Mouse (Mus musculus): ENCODE results near the gene Ctnna2.

Ctnna2 gene

GRCm38 (mm10) chr6:77421564-77422139 is 557.8 kb downstream of the Ctnna2 start:
- no peak for DNase-seq

- no peak for DNase-seq
Observed at GRCm38 (mm10) chr6:77416999-77417398, 562.5 kb downstream of the Ctnna2 start.

- DNase-seq, result no peak
Observed at GRCm38 (mm10) chr6:77413530-77413929, 566.0 kb downstream of the Ctnna2 start.

- no peak for DNase-seq
Observed at GRCm38 (mm10) chr6:77408481-77408880, 571.0 kb downstream of the Ctnna2 start.

- DNase-seq, result no peak
Observed at GRCm38 (mm10) chr6:77400751-77401150, 578.7 kb downstream of the Ctnna2 start.

- DNase-seq, result no peak
Observed at GRCm38 (mm10) chr6:77391663-77392062, 587.8 kb downstream of the Ctnna2 start.

GRCm38 (mm10) chr6:77381309-77381708 is 598.2 kb downstream of the Ctnna2 start:
- DNase-seq, result no peak

GRCm38 (mm10) chr6:77373132-77373531 is 606.4 kb downstream of the Ctnna2 start:
- DNase-seq, result peak; percentile 15

GRCm38 (mm10) chr6:77371147-77371546 is 608.4 kb downstream of the Ctnna2 start:
- no peak for DNase-seq

GRCm38 (mm10) chr6:77358471-77358837 is 621.0 kb downstream of the Ctnna2 start:
- DNase-seq, result no peak

- no peak for DNase-seq
Observed at GRCm38 (mm10) chr6:77357748-77358470, 621.6 kb downstream of the Ctnna2 start.

GRCm38 (mm10) chr6:77354826-77355225 is 624.7 kb downstream of the Ctnna2 start:
- no peak for DNase-seq

GRCm38 (mm10) chr6:77343781-77344180 is 635.7 kb downstream of the Ctnna2 start:
- no peak for DNase-seq

GRCm38 (mm10) chr6:77335537-77335936 is 644.0 kb downstream of the Ctnna2 start:
- DNase-seq, result no peak

- DNase-seq, result no peak
Observed at GRCm38 (mm10) chr6:77324748-77325147, 654.8 kb downstream of the Ctnna2 start.

- no peak for DNase-seq
Observed at GRCm38 (mm10) chr6:77324327-77324726, 655.2 kb downstream of the Ctnna2 start.

- DNase-seq, result no peak
Observed at GRCm38 (mm10) chr6:77306796-77307195, 672.7 kb downstream of the Ctnna2 start.

- DNase-seq, result no peak
Observed at GRCm38 (mm10) chr6:77301305-77301704, 678.2 kb downstream of the Ctnna2 start.

- DNase-seq, result no peak
Observed at GRCm38 (mm10) chr6:77291415-77291814, 688.1 kb downstream of the Ctnna2 start.

GRCm38 (mm10) chr6:77288402-77288801 is 691.1 kb downstream of the Ctnna2 start:
- no peak for DNase-seq

GRCm38 (mm10) chr6:77286317-77286716 is 693.2 kb downstream of the Ctnna2 start:
- no peak for DNase-seq

- DNase-seq, result no peak
Observed at GRCm38 (mm10) chr6:77278794-77279193, 700.7 kb downstream of the Ctnna2 start.

- no peak for DNase-seq
Observed at GRCm38 (mm10) chr6:77265163-77265562, 714.3 kb downstream of the Ctnna2 start.

GRCm38 (mm10) chr6:77257358-77258105 is 722.0 kb downstream of the Ctnna2 start:
- DNase-seq, result peak; percentile 48
